Mouse (Mus musculus): ENCODE measurements around the gene Ptpn23. TPM values are rescaled to one million over a fixed set of nuclear protein-coding genes. Genes with fewer than 3 reads are reported as not detected.
"Not testable (repeated sequence)": the region's sequence is repeated elsewhere in the genome, so short reads cannot be mapped to it uniquely, and the experiment has no call there.

Ptpn23 gene
- polyA plus RNA-seq, 1 experiment from 2014 or later: 27.2 TPM

DNA sequence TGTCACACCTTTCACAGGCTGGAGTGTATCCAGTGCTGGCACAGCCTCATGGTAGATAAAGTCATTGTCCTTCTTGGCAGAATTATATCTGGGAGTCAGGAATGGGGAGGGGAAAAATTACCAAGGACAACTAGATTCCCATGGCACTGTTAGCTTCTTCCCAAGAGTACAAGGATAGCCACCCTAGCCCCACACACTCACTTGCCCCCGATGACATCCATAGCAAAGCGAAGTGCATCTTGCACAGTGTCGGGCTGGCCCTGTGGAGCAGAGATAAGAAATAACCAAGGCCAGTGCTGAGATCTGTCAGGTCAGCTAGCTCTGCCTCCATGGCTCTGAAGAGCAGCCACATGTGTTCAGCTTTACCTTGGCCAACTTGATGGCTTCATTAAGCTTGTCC is 17.2 kb downstream of the Ptpn23 start:
- Histone ChIP-seq H3K4me2 (ENCODE audit: low read length) (no peak overlapping the region), H3K4me1 (replicated peaks; ENCODE audit: control insufficient read depth, insufficient read depth, low read length) (no peaks in the 10 kb centered on the region), H3K36me3 (ENCODE audit: control insufficient read depth, insufficient read depth) (peaks cover 45% of the 10 kb centered on the region), H3K27me3 (replicated peaks; ENCODE audit: control insufficient read depth, insufficient read depth, low read length) (no peaks in the 10 kb centered on the region), H3K4me3 (replicated peaks; ENCODE audit: low read length) (no peak overlapping the region), H3K9me3 (ENCODE audit: control insufficient read depth, low read length) (no peaks in the 10 kb centered on the region), H3K27ac (ENCODE audit: low read length) (no peak overlapping the region), H3K9ac (replicated peaks; ENCODE audit: low read depth, low read length) (no peak overlapping the region)
- ATAC-seq: no peak
- 95% methylated on average over 3 of the region's 3 CpGs for WGBS

- Histone ChIP-seq H3K27me3 (replicated peaks; ENCODE audit: control insufficient read depth, insufficient read depth, low read length) (no peaks in the 10 kb centered on the region), H3K27ac (ENCODE audit: low read length) (no peak overlapping the region), H3K4me2 (ENCODE audit: low read length) (no peak overlapping the region), H3K9me3 (ENCODE audit: control insufficient read depth, low read length) (no peaks in the 10 kb centered on the region), H3K9ac (replicated peaks; ENCODE audit: low read depth, low read length) (no peak overlapping the region), H3K4me1 (replicated peaks; ENCODE audit: control insufficient read depth, insufficient read depth, low read length) (no peaks in the 10 kb centered on the region), H3K36me3 (ENCODE audit: control insufficient read depth, insufficient read depth) (peaks cover 53% of the 10 kb centered on the region), H3K4me3 (replicated peaks; ENCODE audit: low read length) (no peak overlapping the region)
- 93% methylated on average over 7 of the region's 7 CpGs for WGBS
- no peak for ATAC-seq
Measured at GRCm38 (mm10) chr9:110388011-110388410, 20.0 kb downstream of the Ptpn23 start.

DNA sequence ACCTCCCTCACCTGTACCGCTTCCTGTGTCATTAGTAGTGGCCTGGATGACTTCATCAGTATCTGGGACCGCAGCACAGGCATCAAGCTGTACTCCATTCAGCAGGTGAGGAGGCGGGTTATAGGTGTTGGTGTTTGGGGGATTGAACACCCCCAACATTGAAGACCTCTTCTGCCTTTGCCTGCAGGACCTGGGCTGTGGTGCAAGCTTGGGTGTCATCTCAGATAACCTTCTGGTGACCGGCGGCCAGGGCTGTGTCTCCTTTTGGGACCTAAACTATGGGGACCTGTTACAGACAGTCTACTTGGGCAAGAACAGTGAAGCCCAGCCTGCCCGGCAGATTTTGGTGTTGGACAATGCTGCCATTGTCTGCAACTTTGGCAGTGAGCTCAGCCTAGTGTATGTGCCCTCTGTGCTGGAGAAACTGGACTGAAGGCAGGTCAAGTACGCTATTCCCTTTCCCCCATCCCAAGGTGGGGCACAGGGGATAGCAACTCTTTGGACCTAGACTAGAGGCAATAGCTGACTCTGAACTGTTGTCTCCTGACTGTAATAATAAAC is 23.6 kb downstream of the Ptpn23 start:
- 80% methylated on average over 7 of the region's 7 CpGs for WGBS

GRCm38 (mm10) chr9:110381292-110381691 is 26.7 kb downstream of the Ptpn23 start:
- ATAC-seq: no peak
- H3K4me2 ChIP-seq (ENCODE audit: low read length): no peak overlapping the region
- no peak overlapping the region for H3K27ac ChIP-seq (ENCODE audit: low read length)
- 81% methylated on average over 12 of the region's 12 CpGs for WGBS
- H3K4me1 ChIP-seq (replicated peaks; ENCODE audit: control insufficient read depth, insufficient read depth, low read length): no peaks in the 10 kb centered on the region
- no peak overlapping the region for H3K9ac ChIP-seq (replicated peaks; ENCODE audit: low read depth, low read length)
- H3K36me3 ChIP-seq (ENCODE audit: control insufficient read depth, insufficient read depth): peaks cover 38% of the 10 kb centered on the region
- no peaks in the 10 kb centered on the region for H3K9me3 ChIP-seq (ENCODE audit: control insufficient read depth, low read length)
- no peak overlapping the region for H3K4me3 ChIP-seq (replicated peaks; ENCODE audit: low read length)
- H3K27me3 ChIP-seq (replicated peaks; ENCODE audit: control insufficient read depth, insufficient read depth, low read length): no peaks in the 10 kb centered on the region

More for the DNA sequence above, 23.6 kb downstream of the Ptpn23 start:
- H3K27me3 ChIP-seq (replicated peaks; ENCODE audit: control insufficient read depth, insufficient read depth, low read length): no peaks in the 10 kb centered on the region
- H3K27ac ChIP-seq (ENCODE audit: low read length): no peak overlapping the region
- H3K36me3 ChIP-seq (ENCODE audit: control insufficient read depth, insufficient read depth): peaks cover 48% of the 10 kb centered on the region
- no peak overlapping the region for H3K9ac ChIP-seq (replicated peaks; ENCODE audit: low read depth, low read length)
- no peak overlapping the region for H3K4me3 ChIP-seq (replicated peaks; ENCODE audit: low read length)
- no peaks in the 10 kb centered on the region for H3K4me1 ChIP-seq (replicated peaks; ENCODE audit: control insufficient read depth, insufficient read depth, low read length)
- no peaks in the 10 kb centered on the region for H3K9me3 ChIP-seq (ENCODE audit: control insufficient read depth, low read length)
- ATAC-seq: no peak
- no peak overlapping the region for H3K4me2 ChIP-seq (ENCODE audit: low read length)

GRCm38 (mm10) chr9:110380662-110381061 is 27.4 kb downstream of the Ptpn23 start:
- H3K9me3 ChIP-seq (ENCODE audit: control insufficient read depth, low read length): no peaks in the 10 kb centered on the region
- no peak overlapping the region for H3K4me3 ChIP-seq (replicated peaks; ENCODE audit: low read length)
- no peak for ATAC-seq
- no peaks in the 10 kb centered on the region for H3K27me3 ChIP-seq (replicated peaks; ENCODE audit: control insufficient read depth, insufficient read depth, low read length)
- H3K4me1 ChIP-seq (replicated peaks; ENCODE audit: control insufficient read depth, insufficient read depth, low read length): no peaks in the 10 kb centered on the region
- WGBS: 51% methylated on average over 21 of the region's 21 CpGs
- H3K4me2 ChIP-seq (ENCODE audit: low read length): no peak overlapping the region
- peaks cover 32% of the 10 kb centered on the region for H3K36me3 ChIP-seq (ENCODE audit: control insufficient read depth, insufficient read depth)
- H3K27ac ChIP-seq (ENCODE audit: low read length): no peak overlapping the region
- H3K9ac ChIP-seq (replicated peaks; ENCODE audit: low read depth, low read length): no peak overlapping the region

- Histone ChIP-seq H3K9me3 (ENCODE audit: control insufficient read depth, low read length) (no peaks in the 10 kb centered on the region), H3K4me2 (ENCODE audit: low read length) (no peak overlapping the region), H3K4me1 (replicated peaks; ENCODE audit: control insufficient read depth, insufficient read depth, low read length) (no peaks in the 10 kb centered on the region), H3K4me3 (replicated peaks; ENCODE audit: low read length) (no peak overlapping the region), H3K27ac (ENCODE audit: low read length) (no peak overlapping the region), H3K9ac (replicated peaks; ENCODE audit: low read depth, low read length) (no peak overlapping the region), H3K27me3 (replicated peaks; ENCODE audit: control insufficient read depth, insufficient read depth, low read length) (no peaks in the 10 kb centered on the region), H3K36me3 (ENCODE audit: control insufficient read depth, insufficient read depth) (peaks cover 24% of the 10 kb centered on the region; the same call in 1 of the 2 replicates)
- ATAC-seq: no peak
- WGBS: 90% methylated on average over 8 of the region's 8 CpGs
Measured at GRCm38 (mm10) chr9:110379361-110379760, 28.7 kb downstream of the Ptpn23 start.

GRCm38 (mm10) chr9:110377655-110378054 is 30.4 kb downstream of the Ptpn23 start:
- not testable (repeated sequence) for ATAC-seq; H3K4me1 ChIP-seq (replicated peaks; ENCODE audit: control insufficient read depth, insufficient read depth, low read length); H3K27me3 ChIP-seq (replicated peaks; ENCODE audit: control insufficient read depth, insufficient read depth, low read length); H3K4me3 ChIP-seq (replicated peaks; ENCODE audit: low read length); H3K9ac ChIP-seq (replicated peaks; ENCODE audit: low read depth, low read length); H3K4me2 ChIP-seq (ENCODE audit: low read length); H3K9me3 ChIP-seq (ENCODE audit: control insufficient read depth, low read length); H3K27ac ChIP-seq (ENCODE audit: low read length)
- peaks cover 19% of the 10 kb centered on the region for H3K36me3 ChIP-seq (ENCODE audit: control insufficient read depth, insufficient read depth)
- 91% methylated on average over 14 of the region's 15 CpGs for WGBS

DNA sequence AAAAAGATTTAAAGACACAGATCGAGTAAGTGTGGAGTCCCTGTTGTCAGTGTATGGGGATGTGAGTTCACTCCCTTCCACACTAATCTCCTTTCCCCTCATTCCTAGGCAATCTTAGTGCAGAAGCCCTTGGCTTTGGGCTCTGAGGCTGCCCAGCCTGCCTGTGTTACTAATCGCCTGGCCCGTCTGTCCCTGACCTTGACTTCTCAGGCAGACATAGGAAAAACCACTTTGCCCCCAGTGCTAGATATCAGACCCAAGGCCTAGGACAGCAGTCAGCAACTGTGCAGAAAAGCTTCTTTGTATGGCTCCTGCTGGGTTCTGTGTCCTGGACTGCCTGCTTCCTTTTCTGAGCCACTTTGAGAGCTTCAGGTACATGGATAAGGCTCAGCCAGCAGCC is 32.3 kb downstream of the Ptpn23 start:
- Histone ChIP-seq H3K27me3 (replicated peaks; ENCODE audit: control insufficient read depth, insufficient read depth, low read length) (no peaks in the 10 kb centered on the region), H3K9ac (replicated peaks; ENCODE audit: low read depth, low read length) (no peak overlapping the region), H3K4me2 (ENCODE audit: low read length) (no peak overlapping the region), H3K4me3 (replicated peaks; ENCODE audit: low read length) (no peak overlapping the region), H3K9me3 (ENCODE audit: control insufficient read depth, low read length) (no peaks in the 10 kb centered on the region), H3K36me3 (ENCODE audit: control insufficient read depth, insufficient read depth) (peaks cover 13% of the 10 kb centered on the region), H3K4me1 (replicated peaks; ENCODE audit: control insufficient read depth, insufficient read depth, low read length) (no peaks in the 10 kb centered on the region), H3K27ac (ENCODE audit: low read length) (no peak overlapping the region)
- 96% methylated on average over 3 of the region's 3 CpGs for WGBS
- ATAC-seq: no peak

DNA sequence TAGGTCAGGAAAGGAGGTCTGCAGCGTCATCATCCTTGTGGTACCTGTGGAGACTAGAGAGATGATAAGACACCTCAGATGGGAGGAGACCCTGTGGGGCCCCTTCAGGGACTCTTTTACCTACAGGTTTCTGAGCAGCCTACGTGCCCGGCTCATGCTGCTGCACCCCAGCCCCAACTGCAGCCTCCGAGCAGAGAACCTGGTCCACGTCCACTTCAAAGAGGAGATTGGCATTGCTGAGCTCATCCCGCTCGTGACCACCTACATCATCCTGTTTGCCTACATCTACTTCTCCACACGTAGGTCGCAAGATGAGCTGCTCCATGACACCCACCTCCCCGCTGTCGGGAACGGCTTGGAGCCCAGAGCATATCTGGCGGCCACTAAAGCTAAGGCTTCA is 34.1 kb downstream of the Ptpn23 start:
- WGBS: 96% methylated on average over 13 of the region's 13 CpGs
- Histone ChIP-seq H3K27me3 (replicated peaks; ENCODE audit: control insufficient read depth, insufficient read depth, low read length) (no peaks in the 10 kb centered on the region), H3K4me2 (ENCODE audit: low read length) (no peak overlapping the region), H3K27ac (ENCODE audit: low read length) (no peak overlapping the region), H3K9me3 (ENCODE audit: control insufficient read depth, low read length) (no peaks in the 10 kb centered on the region), H3K9ac (replicated peaks; ENCODE audit: low read depth, low read length) (no peak overlapping the region), H3K4me3 (replicated peaks; ENCODE audit: low read length) (no peak overlapping the region), H3K36me3 (ENCODE audit: control insufficient read depth, insufficient read depth) (peaks cover 9% of the 10 kb centered on the region), H3K4me1 (replicated peaks; ENCODE audit: control insufficient read depth, insufficient read depth, low read length) (no peaks in the 10 kb centered on the region)
- ATAC-seq: no peak

GRCm38 (mm10) chr9:110369860-110370259 is 38.2 kb downstream of the Ptpn23 start:
- H3K36me3 ChIP-seq (ENCODE audit: control insufficient read depth, insufficient read depth): no peaks in the 10 kb centered on the region; the same call in none of the 2 replicates
- no peak overlapping the region for H3K9ac ChIP-seq (replicated peaks; ENCODE audit: low read depth, low read length)
- no peak overlapping the region for H3K27ac ChIP-seq (ENCODE audit: low read length)
- H3K27me3 ChIP-seq (replicated peaks; ENCODE audit: control insufficient read depth, insufficient read depth, low read length): no peaks in the 10 kb centered on the region
- H3K4me2 ChIP-seq (ENCODE audit: low read length): no peak overlapping the region
- no peaks in the 10 kb centered on the region for H3K4me1 ChIP-seq (replicated peaks; ENCODE audit: control insufficient read depth, insufficient read depth, low read length)
- ATAC-seq: no peak
- WGBS: 91% methylated on average over 3 of the region's 3 CpGs
- no peaks in the 10 kb centered on the region for H3K9me3 ChIP-seq (ENCODE audit: control insufficient read depth, low read length)
- H3K4me3 ChIP-seq (replicated peaks; ENCODE audit: low read length): no peak overlapping the region
